Mouse (Mus musculus) lung, adult 2 months (tissue): ENCODE results near the gene Hbq1b.

ENCODE experiments used
- CTCF ChIP-seq: fragments of 200-500 bp; IDR thresholded peaks from 2 replicates; pipeline ENCODE4 v1.5.1; 2011; ENCODE audit warnings: mild to moderate bottlenecking, low read length, control low read depth; ENCODE audit not compliant: insufficient read depth
- POLR2A ChIP-seq: fragments of 200-500 bp; IDR thresholded peaks from 2 replicates; pipeline ENCODE4 v1.6.1; 2011; ENCODE audit warnings: low read depth, mild to moderate bottlenecking, control low read depth, low read length, borderline replicate concordance; ENCODE audit errors: extremely low read depth

DNA sequence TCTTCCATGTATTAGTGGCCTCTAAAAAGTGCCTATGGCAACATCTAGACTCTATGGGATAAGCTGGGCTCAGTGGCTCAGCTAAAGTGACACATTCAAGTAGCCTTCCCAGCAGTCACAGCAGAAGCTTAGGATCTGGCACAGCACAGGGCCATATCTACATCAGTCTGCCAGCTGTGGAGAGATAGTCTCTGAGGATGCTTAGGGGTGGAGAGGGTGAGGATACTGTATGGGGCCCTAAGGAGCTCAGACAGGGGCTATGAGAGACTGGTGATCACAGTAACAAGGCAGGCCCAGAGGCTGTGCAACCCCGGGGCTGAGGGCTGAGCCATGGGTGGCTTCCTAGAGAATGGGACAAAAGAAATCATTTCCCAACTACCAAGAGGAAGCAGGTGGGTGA lies 20.2 kb downstream of the Hbq1b start:
- TF ChIP-seq POLR2A (no peak), CTCF (no peak)
